Mouse (Mus musculus): ENCODE measurements at regions not wholly inside any gene's neighbourhood (a gene's known extent, or its start where the extent isn't known, plus 50 kb on each side); places are given as distances from the start of the nearest gene placed in this dataset.

DNA sequence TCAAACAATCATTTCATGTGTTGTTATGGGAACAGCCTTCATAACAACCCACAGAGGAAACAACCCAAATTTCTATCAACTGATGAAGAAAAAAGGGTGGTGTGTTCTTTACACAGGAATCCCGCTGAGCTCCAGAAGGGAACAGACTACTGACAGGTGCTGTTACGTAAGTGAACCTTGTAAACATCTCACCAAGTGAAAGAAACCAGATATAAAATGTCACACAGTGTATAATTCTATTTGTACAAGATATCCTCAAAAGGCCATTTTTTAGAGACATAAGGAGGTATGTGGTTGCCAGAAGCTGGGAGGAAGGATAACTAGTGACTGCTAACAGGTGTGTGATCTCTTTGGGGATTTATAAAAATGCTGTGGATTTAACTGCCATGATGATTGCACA, 119.9 kb downstream of the Plod2 start:
- H3K36me3 ChIP-seq, result no peaks in the 10 kb centered on the region
- H3K9ac ChIP-seq, result no peak overlapping the region
- WGBS, result 78% methylated on average over 2 of the region's 2 CpGs
- H3K27me3 ChIP-seq, result no peaks in the 10 kb centered on the region
- H3K4me1 ChIP-seq, result no peaks in the 10 kb centered on the region
- ATAC-seq (ENCODE audit: borderline replicate concordance, extremely low read depth, low FRiP score, low TSS enrichment), result no peak
- H3K4me2 ChIP-seq, result no peak overlapping the region
- no peaks in the 10 kb centered on the region for H3K9me3 ChIP-seq
- no peak overlapping the region for H3K4me3 ChIP-seq
- H3K27ac ChIP-seq, result no peak overlapping the region

GRCm38 (mm10) chr9:92667361-92667881, 125.4 kb downstream of the Plod2 start:
- ATAC-seq (ENCODE audit: borderline replicate concordance, extremely low read depth, low FRiP score, low TSS enrichment), result no peak
- H3K36me3 ChIP-seq, result no peaks in the 10 kb centered on the region

DNA sequence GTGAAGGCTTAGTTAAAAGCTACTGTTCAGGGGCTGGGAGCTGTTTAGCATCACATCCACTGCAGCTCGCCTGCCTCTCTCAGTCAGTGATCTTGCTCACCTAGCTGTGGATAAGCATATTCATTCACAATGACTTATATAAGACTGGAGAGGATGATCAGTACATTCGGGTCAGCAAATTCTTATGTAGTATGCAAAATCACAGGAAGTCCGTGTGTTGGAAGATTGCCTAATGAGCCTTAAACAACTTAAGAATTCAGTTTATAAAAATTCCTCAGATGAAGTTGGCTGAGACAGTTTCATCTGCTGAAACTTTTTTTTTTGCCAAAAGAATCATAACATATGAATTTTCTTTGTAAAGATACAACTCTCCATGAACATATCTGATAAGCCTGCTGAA, 129.9 kb downstream of the Plod2 start:
- no peak overlapping the region for H3K9ac ChIP-seq
- H3K27me3 ChIP-seq, result no peaks in the 10 kb centered on the region
- no peaks in the 10 kb centered on the region for H3K36me3 ChIP-seq
- H3K27ac ChIP-seq, result no peak overlapping the region
- no peak overlapping the region for H3K4me3 ChIP-seq
- no peaks in the 10 kb centered on the region for H3K4me1 ChIP-seq
- 60% methylated on average over 3 of the region's 3 CpGs for WGBS
- H3K9me3 ChIP-seq, result no peaks in the 10 kb centered on the region
- H3K4me2 ChIP-seq, result no peak overlapping the region
- no peak for ATAC-seq (ENCODE audit: borderline replicate concordance, extremely low read depth, low FRiP score, low TSS enrichment)

More at GRCm38 (mm10) chr9:92667361-92667881, 125.4 kb downstream of the Plod2 start:
- WGBS, result 88% methylated on average over 1 of the region's 1 CpGs
- Histone ChIP-seq H3K27me3 (no peaks in the 10 kb centered on the region), H3K4me1 (no peaks in the 10 kb centered on the region), H3K9ac (no peak overlapping the region), H3K27ac (no peak overlapping the region), H3K4me2 (no peak overlapping the region), H3K9me3 (no peaks in the 10 kb centered on the region), H3K4me3 (no peak overlapping the region)

- Histone ChIP-seq H3K36me3 (no peaks in the 10 kb centered on the region), H3K9ac (no peak overlapping the region), H3K4me3 (no peak overlapping the region), H3K27ac (no peak overlapping the region), H3K9me3 (no peaks in the 10 kb centered on the region), H3K4me1 (0 out of 2 replicates have a peak, but pooled peaks cover 3% of the 10 kb centered on the region), H3K4me2 (0 out of 2 replicates have a peak overlapping the region, but pooled peaks have one; percentile 1), H3K27me3 (no peaks in the 10 kb centered on the region)
- WGBS, result 24% methylated on average over 6 of the region's 6 CpGs
- ATAC-seq (ENCODE audit: borderline replicate concordance, extremely low read depth, low FRiP score, low TSS enrichment), result peak; percentile 65; the same call in 1 of the 2 replicates
These were observed 152.5 kb downstream of the Plod2 start for GRCm38 (mm10) chr9:92694361-92695016.

DNA sequence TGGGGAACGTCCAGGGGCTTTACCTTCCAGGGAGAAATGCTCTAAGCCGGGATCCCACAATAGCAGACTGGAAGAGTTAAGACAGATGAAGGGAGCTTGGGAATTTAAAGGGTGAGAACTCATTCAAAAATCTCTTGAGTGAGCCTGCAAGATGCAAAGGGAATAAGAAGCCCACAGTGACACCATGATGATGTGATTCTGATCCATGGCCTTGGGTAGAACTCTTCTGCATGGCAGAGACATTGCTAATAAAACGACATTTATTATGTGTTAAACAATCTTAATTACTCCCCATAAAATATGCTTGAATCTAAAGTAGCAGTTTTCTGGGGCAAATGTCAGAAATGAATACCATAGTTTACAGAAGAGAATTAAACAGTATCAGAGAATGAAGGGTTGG, 155.9 kb downstream of the Plod2 start:
- ATAC-seq (ENCODE audit: borderline replicate concordance, extremely low read depth, low FRiP score, low TSS enrichment), result no peak

GRCm38 (mm10) chr9:92704752-92705151, 162.7 kb downstream of the Plod2 start:
- Histone ChIP-seq H3K4me3 (no peak overlapping the region), H3K36me3 (no peaks in the 10 kb centered on the region), H3K4me2 (no peak overlapping the region), H3K9me3 (no peaks in the 10 kb centered on the region), H3K27ac (no peak overlapping the region), H3K4me1 (no peaks in the 10 kb centered on the region), H3K9ac (no peak overlapping the region), H3K27me3 (no peaks in the 10 kb centered on the region)
- 64% methylated on average over 2 of the region's 2 CpGs for WGBS
- no peak for ATAC-seq (ENCODE audit: borderline replicate concordance, extremely low read depth, low FRiP score, low TSS enrichment)

More for the DNA sequence above, 155.9 kb downstream of the Plod2 start:
- 42% methylated on average over 3 of the region's 3 CpGs for WGBS
- no peaks in the 10 kb centered on the region for H3K27me3 ChIP-seq
- no peaks in the 10 kb centered on the region for H3K9me3 ChIP-seq
- no peak overlapping the region for H3K9ac ChIP-seq
- H3K4me1 ChIP-seq, result 0 out of 2 replicates have a peak, but pooled peaks cover 3% of the 10 kb centered on the region
- H3K4me3 ChIP-seq, result no peak overlapping the region
- no peaks in the 10 kb centered on the region for H3K36me3 ChIP-seq
- H3K4me2 ChIP-seq, result no peak overlapping the region
- H3K27ac ChIP-seq, result no peak overlapping the region

- Histone ChIP-seq H3K36me3 (no peaks in the 10 kb centered on the region), H3K9me3 (no peaks in the 10 kb centered on the region), H3K27ac (no peak overlapping the region), H3K9ac (no peak overlapping the region), H3K4me1 (no peaks in the 10 kb centered on the region), H3K4me2 (no peak overlapping the region), H3K4me3 (no peak overlapping the region), H3K27me3 (no peaks in the 10 kb centered on the region)
- ATAC-seq (ENCODE audit: borderline replicate concordance, extremely low read depth, low FRiP score, low TSS enrichment), result no peak
- WGBS, result 73% methylated on average over 6 of the region's 6 CpGs
These were observed 165.0 kb downstream of the Plod2 start for GRCm38 (mm10) chr9:92707011-92707410.

DNA sequence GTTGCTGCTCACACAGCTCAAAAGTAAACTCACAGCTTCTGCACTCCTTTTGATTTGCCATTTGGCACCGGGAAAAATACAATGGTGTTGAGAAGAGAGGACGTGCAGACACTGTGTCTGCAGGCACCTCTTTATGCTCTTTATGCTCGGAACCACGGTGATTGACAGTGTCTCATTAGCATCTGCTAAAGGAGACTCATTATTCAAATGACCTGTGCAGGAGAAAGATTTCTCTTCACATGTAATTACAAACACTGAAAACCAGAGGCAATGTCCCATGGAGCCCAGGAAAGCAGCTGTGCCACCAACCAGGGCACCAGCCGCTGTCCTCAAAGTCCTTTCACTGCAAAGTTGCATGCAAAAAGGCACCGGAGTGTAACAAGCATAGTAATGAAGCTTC, 175.2 kb downstream of the Plod2 start:
- no peak overlapping the region for H3K4me3 ChIP-seq
- no peaks in the 10 kb centered on the region for H3K9me3 ChIP-seq
- 66% methylated on average over 6 of the region's 6 CpGs for WGBS
- no peaks in the 10 kb centered on the region for H3K27me3 ChIP-seq
- no peak overlapping the region for H3K9ac ChIP-seq
- H3K4me2 ChIP-seq, result no peak overlapping the region
- H3K27ac ChIP-seq, result no peak overlapping the region
- ATAC-seq (ENCODE audit: borderline replicate concordance, extremely low read depth, low FRiP score, low TSS enrichment), result no peak
- peaks cover 11% of the 10 kb centered on the region for H3K4me1 ChIP-seq
- no peaks in the 10 kb centered on the region for H3K36me3 ChIP-seq

- Histone ChIP-seq H3K4me1 (peaks cover 11% of the 10 kb centered on the region), H3K27me3 (no peaks in the 10 kb centered on the region), H3K9me3 (no peaks in the 10 kb centered on the region), H3K9ac (no peak overlapping the region), H3K4me2 (no peak overlapping the region), H3K4me3 (no peak overlapping the region), H3K36me3 (no peaks in the 10 kb centered on the region), H3K27ac (no peak overlapping the region)
- ATAC-seq (ENCODE audit: borderline replicate concordance, extremely low read depth, low FRiP score, low TSS enrichment), result peak; percentile 55; the same call in 1 of the 2 replicates
These were observed 176.3 kb downstream of the Plod2 start for GRCm38 (mm10) chr9:92718337-92718736.

DNA sequence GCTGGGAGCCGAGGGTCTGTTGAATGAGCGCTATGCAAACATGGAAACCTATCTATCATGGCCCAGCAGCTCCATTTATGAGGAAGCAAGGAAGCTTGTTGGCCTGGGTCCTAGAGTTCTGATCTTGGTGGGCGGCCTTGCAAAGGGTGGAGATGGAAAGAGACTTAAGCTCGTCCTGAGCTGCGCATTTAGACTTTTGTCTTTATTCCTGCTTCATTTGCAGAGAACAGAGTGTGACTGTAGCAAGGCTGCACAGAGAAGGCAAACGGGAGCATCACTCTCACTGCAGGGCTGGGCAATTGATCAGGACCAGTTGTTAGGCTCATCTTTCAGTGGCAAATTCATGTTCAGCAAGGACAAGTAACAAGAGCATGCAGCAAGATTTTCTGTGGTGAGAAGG, 177.2 kb downstream of the Plod2 start:
- Histone ChIP-seq H3K4me3 (no peak overlapping the region), H3K27ac (0 out of 2 replicates have a peak overlapping the region, but pooled peaks have one; percentile 10), H3K9ac (no peak overlapping the region), H3K36me3 (no peaks in the 10 kb centered on the region), H3K27me3 (no peaks in the 10 kb centered on the region), H3K9me3 (no peaks in the 10 kb centered on the region), H3K4me1 (peaks cover 11% of the 10 kb centered on the region), H3K4me2 (no peak overlapping the region)
- ATAC-seq (ENCODE audit: borderline replicate concordance, extremely low read depth, low FRiP score, low TSS enrichment), result no peak
- WGBS, result 48% methylated on average over 6 of the region's 6 CpGs

DNA sequence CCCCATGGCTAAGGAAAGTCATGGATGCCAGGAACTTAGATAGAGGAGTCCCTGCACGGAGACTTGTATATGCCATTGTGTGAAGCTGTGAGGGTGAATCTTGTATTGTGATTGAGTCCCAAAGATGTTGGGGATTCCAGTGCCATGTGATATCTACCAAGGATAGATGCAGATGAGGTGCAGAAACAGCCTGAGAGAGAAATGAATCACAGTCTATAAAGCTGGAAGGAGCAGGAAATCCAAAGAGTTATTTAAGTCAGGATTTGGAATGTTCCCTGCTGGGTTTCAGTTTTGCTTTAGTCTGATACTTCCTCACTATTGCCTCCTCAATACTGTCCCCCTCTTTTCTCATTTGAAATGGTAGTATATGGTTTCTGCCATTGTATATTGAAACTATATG, 186.8 kb downstream of the Plod2 start:
- no peaks in the 10 kb centered on the region for H3K9me3 ChIP-seq
- no peaks in the 10 kb centered on the region for H3K4me1 ChIP-seq
- no peak overlapping the region for H3K9ac ChIP-seq
- 84% methylated on average over 1 of the region's 1 CpGs for WGBS
- no peak overlapping the region for H3K4me3 ChIP-seq
- no peaks in the 10 kb centered on the region for H3K36me3 ChIP-seq
- no peak overlapping the region for H3K4me2 ChIP-seq
- ATAC-seq (ENCODE audit: borderline replicate concordance, extremely low read depth, low FRiP score, low TSS enrichment), result no peak
- no peaks in the 10 kb centered on the region for H3K27me3 ChIP-seq
- no peak overlapping the region for H3K27ac ChIP-seq

DNA sequence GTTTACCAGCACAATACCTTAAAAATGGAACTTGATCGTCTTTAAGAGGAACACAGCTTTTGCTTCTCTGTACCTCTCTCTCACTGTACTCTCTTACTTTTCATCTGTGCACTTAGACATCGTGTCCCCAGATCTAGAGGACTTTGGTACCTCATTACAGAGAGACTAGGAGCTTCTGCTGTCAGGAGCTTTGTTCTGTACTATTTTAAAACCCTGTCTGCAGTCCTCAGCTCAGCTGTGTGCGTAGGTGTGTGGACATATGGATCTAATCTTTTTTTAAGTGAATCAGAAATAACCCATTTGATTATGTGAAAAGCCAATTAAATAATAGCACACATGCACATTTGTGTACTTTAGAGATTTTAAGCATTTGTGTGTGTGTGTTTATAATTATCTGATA, 189.4 kb downstream of the Plod2 start:
- Histone ChIP-seq H3K4me3 (no peak overlapping the region), H3K4me1 (no peaks in the 10 kb centered on the region), H3K27me3 (no peaks in the 10 kb centered on the region), H3K27ac (no peak overlapping the region), H3K9me3 (no peaks in the 10 kb centered on the region), H3K36me3 (no peaks in the 10 kb centered on the region), H3K4me2 (no peak overlapping the region), H3K9ac (no peak overlapping the region)
- no peak for ATAC-seq (ENCODE audit: borderline replicate concordance, extremely low read depth, low FRiP score, low TSS enrichment)
- 62% methylated on average over 3 of the region's 3 CpGs for WGBS
